8 mouse cellular contexts compared by ENCODE assay signal in the genomic region with DNA sequence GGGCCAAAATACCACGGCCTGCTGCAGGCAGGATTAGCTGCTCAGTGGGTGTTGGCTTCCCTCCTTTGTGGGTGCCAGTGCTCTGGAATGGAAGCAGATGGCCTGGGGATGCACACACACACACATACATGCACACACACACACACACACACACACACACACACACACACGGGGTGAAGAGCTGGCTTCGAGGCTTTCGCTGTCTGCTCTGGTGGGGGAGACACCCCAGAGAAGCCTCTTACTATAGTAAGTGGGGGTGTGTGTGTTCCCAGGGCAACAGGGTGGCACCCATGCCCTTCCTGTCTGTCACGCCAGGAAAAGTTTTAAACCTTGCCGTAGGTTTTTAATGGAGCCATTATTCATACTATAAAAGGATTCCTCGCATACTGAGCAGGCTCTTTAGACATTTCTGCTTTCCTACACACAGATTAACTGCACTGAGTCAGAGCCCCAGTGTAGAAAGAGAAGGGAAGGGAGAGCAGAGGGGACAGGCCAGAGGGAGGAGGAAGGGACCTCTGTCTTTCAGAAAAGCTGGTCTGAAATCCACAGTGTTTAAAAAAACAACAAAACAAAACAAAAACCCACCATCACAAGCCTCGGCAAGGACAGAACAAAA. TPM values are rescaled to one million over a fixed set of nuclear protein-coding genes. Genes with fewer than 3 reads are reported as not detected.
DNase-seq lines count a peak whose midpoint lies in the region; ATAC-seq and TF ChIP-seq lines count a peak whose summit lies in the region.

No protein-coding gene starts in this region.

- peaks cover 4% of the 10 kb centered on the region; the same call in 1 of the 2 replicates for H3K9me3 ChIP-seq in kidney, embryonic 14.5 days (ENCODE audit: control insufficient read depth, low read length)

- peak overlapping the region; percentile 51; the same call in 1 of the 2 replicates for H3K27ac ChIP-seq in layer of hippocampus, adult 2 months
- peak overlapping the region; percentile 63; the same call in 1 of the 2 replicates for H3K27ac ChIP-seq in kidney, embryonic 14.5 days (ENCODE audit: low read depth, low read length)
- peak overlapping the region; percentile 39 for H3K27ac ChIP-seq in olfactory bulb, adult 2 months (ENCODE audit: insufficient read depth, low read depth, low read length)

- H3K4me2 ChIP-seq in kidney, embryonic 14.5 days (replicated peaks; ENCODE audit: low read depth, low read length) = no peak overlapping the region

- no peak for DNase-seq in layer of hippocampus, adult 2 months (ENCODE audit: low spot score in 2 of 2)
- DNase-seq in layer of hippocampus, postnatal 36 days = no peak
- peak; percentile 30 for DNase-seq in fibroblast of lung, adult 2 months (ENCODE audit: low read depth)
- no peak for DNase-seq in left cerebral cortex, adult 11 months (ENCODE audit: low spot score)
- DNase-seq in right cerebral cortex, postnatal 36 days (ENCODE audit: low spot score in 2 of 2) = no peak
- DNase-seq in cerebellum, adult 18-20 months = no peak

- no peaks in the 10 kb centered on the region for H3K27me3 ChIP-seq in kidney, embryonic 14.5 days (ENCODE audit: control insufficient read depth, insufficient read depth, low read length)

- no peak overlapping the region for H3K4me3 ChIP-seq in layer of hippocampus, adult 2 months
- H3K4me3 ChIP-seq in kidney, embryonic 14.5 days (ENCODE audit: low read length) = no peak overlapping the region
- no peak overlapping the region for H3K4me3 ChIP-seq in olfactory bulb, adult 2 months (ENCODE audit: insufficient read depth, low read depth, low read length)

- ATAC-seq in kidney, embryonic 14.5 days (ENCODE audit: low FRiP score, low TSS enrichment) = no peak

- H3K36me3 ChIP-seq in kidney, embryonic 14.5 days (ENCODE audit: control insufficient read depth, insufficient read depth, low read length) = peaks cover 18% of the 10 kb centered on the region

- no peak for TF ChIP-seq CTCF in layer of hippocampus, adult 2 months (conservative IDR thresholded peaks at IDR 0.05)
- TF ChIP-seq CTCF in olfactory bulb, adult 2 months (IDR thresholded peaks at IDR 0.05; ENCODE audit: insufficient read depth, low read depth, low read length) = no peak

- no peak overlapping the region for H3K9ac ChIP-seq in kidney, embryonic 14.5 days (ENCODE audit: low read depth, low read length)

- 0 out of 2 replicates have a peak, but pooled peaks cover 6% of the 10 kb centered on the region for H3K4me1 ChIP-seq in kidney, embryonic 14.5 days (ENCODE audit: control insufficient read depth, insufficient read depth, low read length)
- H3K4me1 ChIP-seq in olfactory bulb, adult 2 months (ENCODE audit: control insufficient read depth, insufficient read depth, low read length) = peaks cover 24% of the 10 kb centered on the region

- TF ChIP-seq POLR2A in olfactory bulb, adult 2 months (IDR thresholded peaks at IDR 0.05; ENCODE audit: insufficient read depth, low read depth, low read length) = no peak

- WGBS in kidney, embryonic 14.5 days = 48% methylated on average over 8 of the region's 8 CpGs
- 31% methylated on average over 8 of the region's 8 CpGs for WGBS in olfactory bulb, adult 2 months

RNA-seq across cellular contexts. Expression of a gene that starts 32.9 kb away (rescaled TPM):
- 100 to 1,000 TPM; 476 to 506 TPM for total RNA-seq in layer of hippocampus, adult 2 months (2021)
- total RNA-seq in layer of hippocampus, postnatal 36 days (2021) = 100 to 1,000 TPM; 462 to 484 TPM
- polyA plus RNA-seq in kidney, embryonic 14.5 days (2014; fragmentation: Nextera tagmentation; extraction: Ambion mirVana) = 166 and 280 TPM in 2 replicates
- polyA plus RNA-seq in olfactory bulb, adult 2 months (2012; ENCODE audit: insufficient read depth, insufficient read length, low replicate concordance, missing spikeins) = 138 and 333 TPM in 2 replicates
